Mouse (Mus musculus) CH12.LX (cell line): Measurements from ENCODE around the gene Fgd1. TPM values are rescaled to one million over a fixed set of nuclear protein-coding genes. Genes with fewer than 3 reads are reported as not detected.

Experiments used
- DNase-seq: peaks from one replicate; pipeline ENCODE4 v3.0.0-alpha.2; 2013; ENCODE audit errors: extremely low read depth
- H3K27ac ChIP-seq: 2 replicates; pipeline ENCODE4 v1.5.1; 2012; ENCODE audit warnings: low read depth, mild to moderate bottlenecking, control low read depth, moderate library complexity; ENCODE audit not compliant: insufficient read depth
- H3K27me3 ChIP-seq: replicated peaks from 2 replicates; pipeline ENCODE3; 2012; ENCODE audit warnings: inconsistent platforms
- H3K36me3 ChIP-seq, 2 experiments: replicated peaks in 1 of 2; 2 replicates each; pipeline versions ENCODE3 to v1.6.1; 2012; ENCODE audit warnings: inconsistent platforms in 1 of 2, low read length in 1 of 2, mild to moderate bottlenecking in 1 of 2, mixed read lengths in 1 of 2, moderate library complexity in 1 of 2; ENCODE audit not compliant: control insufficient read depth in 1 of 2, insufficient read depth in 1 of 2
- H3K4me1 ChIP-seq, 2 experiments: 2 replicates each; pipeline ENCODE4 v1.6.1; 2012; ENCODE audit warnings: inconsistent platforms in 1 of 2, moderate library complexity in 1 of 2; ENCODE audit not compliant: insufficient read depth in 2 of 2, control insufficient read depth in 1 of 2
- H3K4me2 ChIP-seq: 2 replicates; pipeline ENCODE4 v1.6.1; 2012; ENCODE audit warnings: low read depth, mild to moderate bottlenecking, control low read depth; ENCODE audit not compliant: poor library complexity, insufficient read depth, severe bottlenecking
- H3K4me3 ChIP-seq, 3 experiments: fragments of 150-350 bp in 1 of 3; sonication (generic) in 1 of 3; replicated peaks in 1 of 3; 2 replicates each; pipeline versions ENCODE3 to v1.5.1; 2011 to 2012; ENCODE audit warnings: low read depth in 2 of 3, low read length in 2 of 3, mild to moderate bottlenecking in 2 of 3, moderate library complexity in 2 of 3, control low read depth in 1 of 3, improper control_type of control experiment in 1 of 3, inconsistent platforms in 1 of 3, mixed read lengths in 1 of 3; ENCODE audit not compliant: poor library complexity in 1 of 3
- H3K79me2 ChIP-seq: replicated peaks from 2 replicates; pipeline ENCODE4 v1.6.1; 2012; ENCODE audit warnings: mild to moderate bottlenecking, moderate library complexity; ENCODE audit not compliant: control insufficient read depth, poor library complexity, insufficient read depth, severe bottlenecking; ENCODE audit errors: extremely low read depth
- H3K9ac ChIP-seq: 2 replicates; pipeline ENCODE4 v1.6.1; 2012; ENCODE audit warnings: low read depth, mild to moderate bottlenecking, control low read depth, moderate library complexity; ENCODE audit not compliant: insufficient read depth
- H3K9me3 ChIP-seq: replicated peaks from 2 replicates; pipeline ENCODE3; 2012; ENCODE audit warnings: low read length, inconsistent platforms, mixed read lengths
- CHD1 ChIP-seq: IDR thresholded peaks from 2 replicates; pipeline ENCODE4 v1.6.1; 2012; ENCODE audit warnings: low read depth, low read length, improper control_type of control experiment, inconsistent platforms
- CTCF ChIP-seq, 2 experiments: IDR thresholded peaks in 1 of 2; conservative IDR thresholded peaks in 1 of 2; 2 replicates each; pipeline ENCODE4 v1.5.1; 2011 to 2012; ENCODE audit warnings: low read depth in 2 of 2, low read length in 2 of 2, improper control_type of control experiment in 1 of 2, inconsistent platforms in 1 of 2, mild to moderate bottlenecking in 1 of 2, moderate library complexity in 1 of 2
- ETS1 ChIP-seq: conservative IDR thresholded peaks from 2 replicates; pipeline ENCODE4 v1.6.1; 2012; ENCODE audit warnings: low read depth, mild to moderate bottlenecking, inconsistent platforms, low read length, improper control_type of control experiment, moderate library complexity
- JUN ChIP-seq: IDR thresholded peaks from 2 replicates; pipeline ENCODE4 v1.6.1; 2011; ENCODE audit warnings: low read depth, mild to moderate bottlenecking, low read length, improper control_type of control experiment, moderate library complexity; ENCODE audit not compliant: insufficient read depth
- JUND ChIP-seq: conservative IDR thresholded peaks from 2 replicates; pipeline ENCODE4 v1.6.1; 2011; ENCODE audit warnings: low read depth, low read length, improper control_type of control experiment
- MAFK ChIP-seq: IDR thresholded peaks from 2 replicates; pipeline ENCODE4 v1.6.1; 2011; ENCODE audit warnings: low read length, improper control_type of control experiment; ENCODE audit not compliant: insufficient replicate concordance
- MYC ChIP-seq: IDR thresholded peaks from 2 replicates; pipeline ENCODE4 v1.6.1; 2011; ENCODE audit warnings: low read depth, mild to moderate bottlenecking, improper control_type of control experiment, low read length
- POLR2A ChIP-seq: IDR thresholded peaks from 2 replicates; pipeline ENCODE4 v1.6.1; 2011; ENCODE audit warnings: low read depth, mild to moderate bottlenecking, improper control_type of control experiment, low read length
- RCOR1 ChIP-seq: conservative IDR thresholded peaks from 2 replicates; pipeline ENCODE4 v1.6.1; 2012; ENCODE audit warnings: low read depth, mild to moderate bottlenecking, inconsistent platforms, low read length, improper control_type of control experiment
- TBP ChIP-seq: conservative IDR thresholded peaks from 2 replicates; pipeline ENCODE4 v1.6.1; 2011; ENCODE audit warnings: low read depth, low read length, improper control_type of control experiment
- UBTF ChIP-seq: IDR thresholded peaks from 2 replicates; pipeline ENCODE4 v1.6.1; 2012; ENCODE audit warnings: low read depth, mild to moderate bottlenecking, inconsistent platforms, low read length, improper control_type of control experiment, moderate library complexity
- ZMIZ1 ChIP-seq: IDR thresholded peaks from 2 replicates; pipeline ENCODE4 v1.6.1; 2012; ENCODE audit warnings: low read depth, mild to moderate bottlenecking, inconsistent platforms, low read length, improper control_type of control experiment
- ZNF384 ChIP-seq: IDR thresholded peaks from 2 replicates; pipeline ENCODE4 v1.6.1; 2012; ENCODE audit warnings: low read depth, low read length, improper control_type of control experiment, inconsistent platforms
- dilution Hi-C: fragments of 300-500 bp; cut with MboI; formaldehyde crosslinking; loops from 2 replicates; pipeline ENCODE4 v1.14.3; 2020; ENCODE audit warnings: low sequenced_read_pairs; ENCODE audit not compliant: extremely low pct_unique_long_range_greater_than_20kb, extremely low pct_ligation_motif_present
- in situ Hi-C: fragments of 300-500 bp; cut with MboI; formaldehyde crosslinking; loops from 3 replicates; pipeline ENCODE4 v1.14.3; 2019; ENCODE audit warnings: low sequenced_read_pairs, low pct_ligation_motif_present, low pct_unique_long_range_greater_than_20kb, mixed read lengths
- polyA plus RNA-seq: library from polyadenylated mRNA; unstranded; fragments of >175 nt; gene quantifications from 2 replicates; pipeline ENCODE4 v1.2.1, GENCODE M21; 2012; ENCODE audit warnings: low read depth; ENCODE audit not compliant: insufficient read length
- total RNA-seq, 2 experiments: library from RNA; depleted of rRNA; stranded (reverse); fragments of 300-350 nt in 1 of 2; fragments of >200 nt in 1 of 2; gene quantifications; 2 replicates each; pipeline ENCODE4 v1.2.3; 2012 to 2014

The Fgd1 gene
- total and polyA plus RNA-seq, 3 experiments, result 0.68 to 2.2 (median 2.2) TPM

DNA sequence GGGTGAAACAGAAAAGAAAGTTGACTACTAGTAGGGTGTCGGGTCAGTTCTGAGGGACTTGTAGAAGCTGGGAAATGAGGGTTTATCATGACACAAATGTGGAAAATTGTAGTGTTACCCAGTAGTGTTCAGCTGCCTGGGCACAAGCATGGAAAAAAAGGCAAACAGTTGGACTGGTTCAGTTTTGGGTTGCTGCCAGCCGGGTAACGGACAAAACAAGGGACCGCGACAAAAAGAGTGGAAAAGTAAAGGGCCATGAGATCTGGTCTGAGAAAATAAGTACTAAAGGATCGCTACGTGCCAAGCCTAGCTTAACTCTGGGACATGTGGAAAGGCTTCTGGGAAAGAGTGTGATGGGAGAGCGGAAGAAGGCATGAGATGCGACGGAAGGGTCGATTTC is 371 bp downstream of the Fgd1 start:
- no peak for DNase-seq
- TF ChIP-seq ZMIZ1, result no peak
- TF ChIP-seq ZNF384, result no peak
- no peak for TF ChIP-seq ETS1
- TF ChIP-seq TBP, result no peak
- TF ChIP-seq UBTF, result no peak
- no peak for TF ChIP-seq CHD1
- no peak for TF ChIP-seq JUND
- TF ChIP-seq MAFK, result no peak
- in situ Hi-C loops (no loop called here), dilution Hi-C loops (no loop called here)
- H3K4me2 ChIP-seq, result peak overlapping the region; percentile 79; the same call in 1 of the 2 replicates
- no peaks in the 10 kb centered on the region for H3K9me3 ChIP-seq
- no peaks in the 10 kb centered on the region for H3K27me3 ChIP-seq
- no peak overlapping the region for H3K9ac ChIP-seq
- no peaks in the 10 kb centered on the region for H3K36me3 ChIP-seq
- no peak overlapping the region for H3K27ac ChIP-seq
- peak overlapping the region in 1 of 3 experiments; percentile 53 for H3K4me3 ChIP-seq
- no peaks in the 10 kb centered on the region; a peak in 1 of 4 replicates for H3K4me1 ChIP-seq
- no peaks in the 10 kb centered on the region for H3K79me2 ChIP-seq

DNA sequence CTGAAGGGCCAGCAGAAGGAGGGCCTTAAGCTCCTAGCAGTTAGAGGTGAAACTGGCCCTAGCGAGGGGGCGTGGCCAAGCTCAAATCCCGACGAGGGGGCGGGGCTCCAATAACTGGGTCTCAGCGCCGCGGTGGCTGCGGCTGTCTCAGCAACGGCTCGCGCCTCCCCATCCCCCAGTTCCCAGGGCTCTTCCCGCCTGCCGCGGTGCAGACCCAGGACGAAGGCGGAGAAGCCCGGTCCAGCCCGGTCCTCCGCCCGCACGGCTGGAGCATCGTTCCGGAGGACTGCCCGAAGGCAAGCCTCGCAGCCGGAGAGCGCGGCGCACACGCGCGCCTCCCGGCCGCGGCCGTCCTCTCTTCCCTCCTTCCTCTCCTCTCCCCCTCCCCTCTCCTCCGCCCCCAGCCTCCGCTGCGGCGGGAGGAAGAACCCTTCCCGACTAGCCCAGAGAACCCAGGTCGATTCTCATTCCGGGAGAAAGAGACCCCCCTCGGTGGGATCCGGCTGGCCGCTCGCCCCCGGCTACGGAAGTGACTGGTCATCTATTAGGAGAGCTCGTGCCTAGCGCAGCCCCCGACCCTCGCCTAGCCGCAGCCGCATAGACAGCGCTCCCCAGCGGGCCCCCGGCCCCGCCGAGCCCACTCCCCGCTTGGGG is 954 bp downstream of the Fgd1 start:
- Histone ChIP-seq H3K79me2 (no peaks in the 10 kb centered on the region), H3K4me3 (peak overlapping the region; percentile 45 to 75 (median 53)), H3K4me1 (no peaks in the 10 kb centered on the region; a peak in 1 of 4 replicates), H3K36me3 (no peaks in the 10 kb centered on the region), H3K27ac (no peak overlapping the region), H3K4me2 (peak overlapping the region; percentile 79), H3K9ac (peak overlapping the region; percentile 79), H3K27me3 (no peaks in the 10 kb centered on the region), H3K9me3 (no peaks in the 10 kb centered on the region)
- TF ChIP-seq CTCF (conservative IDR thresholded peaks at IDR 0.05 in 1 of 2, IDR thresholded peaks at IDR 0.05 in 1 of 2; ENCODE audit: low read depth in 2 of 2, low read length in 2 of 2), result no peak
- no peak for TF ChIP-seq UBTF
- TF ChIP-seq RCOR1, result no peak
- no peak for TF ChIP-seq JUN
- no peak for TF ChIP-seq MYC
- TF ChIP-seq POLR2A, result peak; percentile 22; the same call in 1 of the 2 replicates
- DNase-seq, result peak; percentile 56
- in situ Hi-C loops, result no loop called here
- dilution Hi-C loops, result no loop called here
